Mouse (Mus musculus): ENCODE data around the gene Gm20696.

GRCm38 (mm10) chr6:99453763-99454520, 212.7 kb downstream of the Gm20696 start:
- TF ChIP-seq CTCF (IDR thresholded peaks at IDR 0.05; ENCODE audit: control insufficient read depth, insufficient read depth, low read length) = no peak
- no peak for TF ChIP-seq POLR2A (IDR thresholded peaks at IDR 0.05; ENCODE audit: borderline replicate concordance, control insufficient read depth, low read depth, low read length)
